Mouse (Mus musculus): ENCODE data around the gene Tmem240. TPM values are rescaled to one million over a fixed set of nuclear protein-coding genes. Genes with fewer than 3 reads are reported as not detected.

Gene Tmem240
- total RNA-seq, 2 experiments from 2014 or later = 32.7 to 39.0 TPM

DNA sequence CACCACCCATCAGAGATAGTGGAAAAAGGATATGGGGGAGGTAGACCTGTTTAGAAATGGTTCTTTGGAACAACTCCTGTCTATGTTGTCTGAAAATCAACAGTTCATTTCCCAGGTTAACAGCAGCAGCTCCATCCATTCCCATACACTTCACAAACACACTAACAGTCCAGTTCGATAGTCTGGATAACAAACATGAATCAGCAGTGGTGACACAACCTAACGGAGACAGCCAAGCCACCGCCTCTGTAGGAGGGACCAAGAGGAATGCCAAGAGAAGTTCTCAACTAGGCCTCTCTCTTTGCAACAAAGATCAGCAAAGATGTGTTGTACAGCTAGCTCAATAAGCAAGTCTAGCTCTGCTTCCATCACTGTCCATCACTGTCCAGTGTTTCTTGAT, 27.8 kb downstream of the Tmem240 start:
- no peak for TF ChIP-seq CTCF (conservative IDR thresholded peaks at IDR 0.05)
- H3K27ac ChIP-seq = no peak overlapping the region
- no peak for DNase-seq (ENCODE audit: low spot score in 2 of 2)

GRCm38 (mm10) chr4:155769496-155769879, 34.9 kb downstream of the Tmem240 start:
- Histone ChIP-seq H3K27ac (peak overlapping the region; percentile 88), H3K4me3 (peak overlapping the region; percentile 68)
- no peak for DNase-seq (ENCODE audit: low spot score in 2 of 2)
- no peak for TF ChIP-seq CTCF (conservative IDR thresholded peaks at IDR 0.05)

More for the DNA sequence above, 27.8 kb downstream of the Tmem240 start:
- H3K4me3 ChIP-seq = no peak overlapping the region

DNA sequence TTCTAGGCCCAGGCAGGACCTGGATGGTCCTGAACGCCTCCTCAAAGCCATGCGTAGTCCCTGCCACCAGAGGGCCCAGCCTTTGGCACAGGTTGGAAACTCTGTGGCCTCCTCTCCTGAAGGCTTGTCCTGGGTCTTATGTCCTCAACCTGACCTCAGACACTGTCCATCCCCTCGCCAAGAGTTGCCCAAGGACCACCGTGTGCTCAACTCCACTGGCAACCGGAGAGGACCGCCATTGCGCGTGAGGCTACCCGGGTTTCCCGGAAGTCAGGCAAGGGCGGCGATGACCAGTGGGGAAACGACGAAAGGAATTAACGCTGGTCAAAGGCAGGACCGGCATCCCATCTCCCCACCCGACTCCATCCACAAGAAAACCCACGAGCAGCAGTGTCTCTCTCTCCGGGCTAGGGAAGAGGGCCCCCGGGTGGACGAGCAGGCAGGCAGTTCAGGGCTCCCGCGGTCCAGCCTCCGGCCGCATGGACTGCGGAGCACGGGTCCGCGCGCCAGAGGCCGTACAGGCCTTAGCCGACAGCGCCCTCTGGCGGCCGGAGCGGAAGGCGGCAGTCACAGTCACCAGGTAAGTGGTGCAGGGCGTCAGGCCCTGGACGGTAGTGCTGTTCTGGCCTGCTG, 35.4 kb downstream of the Tmem240 start:
- peak; percentile 76 to 93 for DNase-seq (ENCODE audit: low spot score in 2 of 2)
- peak overlapping the region; percentile 68 for H3K4me3 ChIP-seq
- peak overlapping the region; percentile 88 for H3K27ac ChIP-seq
- peak; percentile 83 for TF ChIP-seq CTCF (conservative IDR thresholded peaks at IDR 0.05)

DNA sequence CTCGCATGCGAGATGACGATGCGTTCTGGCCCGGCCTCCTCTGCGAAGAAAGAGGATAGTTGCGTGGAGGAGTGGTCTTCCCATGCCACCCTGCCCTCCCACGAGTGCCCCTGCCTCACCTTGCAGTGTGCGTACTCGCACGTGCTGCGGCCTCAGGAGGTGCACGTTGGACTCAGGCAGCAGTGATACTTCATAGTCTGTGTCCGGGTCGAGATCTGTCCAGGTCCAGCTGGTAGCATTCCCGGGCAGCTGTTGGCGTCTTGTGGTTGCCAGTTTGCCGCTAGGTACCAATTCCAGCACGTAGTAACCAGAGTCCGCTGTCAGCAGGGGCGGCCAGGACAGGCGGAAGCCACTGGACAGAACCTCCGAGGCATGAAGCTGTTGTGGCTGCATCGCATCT, 36.0 kb downstream of the Tmem240 start:
- Histone ChIP-seq H3K27ac (peak overlapping the region; percentile 88), H3K4me3 (peak overlapping the region; percentile 68)
- peak in 1 of 2 experiments; percentile 41 for DNase-seq (ENCODE audit: low spot score in 2 of 2)
- TF ChIP-seq CTCF (conservative IDR thresholded peaks at IDR 0.05) = no peak

GRCm38 (mm10) chr4:155771706-155772105, 37.1 kb downstream of the Tmem240 start:
- no peak for TF ChIP-seq CTCF (conservative IDR thresholded peaks at IDR 0.05)
- Histone ChIP-seq H3K4me3 (no peak overlapping the region; the same call in 1 of the 2 replicates), H3K27ac (no peak overlapping the region)
- no peak for DNase-seq (ENCODE audit: low spot score in 2 of 2)

- H3K27ac ChIP-seq = no peak overlapping the region; the same call in 1 of the 2 replicates
- DNase-seq (ENCODE audit: low spot score in 2 of 2) = no peak
- TF ChIP-seq CTCF (conservative IDR thresholded peaks at IDR 0.05) = no peak
- peak overlapping the region; percentile 53; the same call in 1 of the 2 replicates for H3K4me3 ChIP-seq
Measured at GRCm38 (mm10) chr4:155772786-155773185, 38.2 kb downstream of the Tmem240 start.

GRCm38 (mm10) chr4:155773335-155774078, 38.9 kb downstream of the Tmem240 start:
- Histone ChIP-seq H3K27ac (peak overlapping the region; percentile 88), H3K4me3 (peak overlapping the region; percentile 53)
- no peak for TF ChIP-seq CTCF (conservative IDR thresholded peaks at IDR 0.05)
- DNase-seq (ENCODE audit: low spot score in 2 of 2) = no peak

DNA sequence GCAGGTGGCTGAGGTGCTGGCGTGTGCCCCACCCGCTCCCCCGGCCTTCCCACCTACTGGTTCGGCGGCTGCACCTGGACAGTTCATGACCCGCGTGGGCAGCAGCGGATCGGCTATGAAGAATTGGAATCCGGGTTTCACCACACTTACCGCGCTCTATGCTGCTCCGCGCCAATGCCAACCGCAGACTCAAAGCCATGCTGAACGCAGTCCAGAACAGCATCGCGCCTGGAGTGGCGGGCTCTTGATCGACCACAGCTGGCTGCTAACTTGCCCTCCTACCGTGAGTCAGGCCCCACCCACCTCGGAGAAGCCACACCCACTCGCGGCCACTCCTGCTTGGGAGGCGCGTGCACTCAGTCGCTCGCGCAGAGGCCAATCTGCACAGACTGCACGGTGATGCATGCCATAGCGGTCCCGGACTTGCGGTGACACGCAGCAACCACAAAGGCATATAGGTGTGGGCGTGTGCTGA, 39.7 kb downstream of the Tmem240 start, which contains the start of gene Vwa1:
Gene Vwa1 (minus strand): TSS at position 419 of the 475 bp plus-strand sequence.
- peak; percentile 81 to 87 for DNase-seq (ENCODE audit: low spot score in 2 of 2)
- no peak for TF ChIP-seq CTCF (conservative IDR thresholded peaks at IDR 0.05)
- H3K4me3 ChIP-seq = peak within 1 kb of the TSS; percentile 53
- peak within 1 kb of the TSS; percentile 88 for H3K27ac ChIP-seq

DNA sequence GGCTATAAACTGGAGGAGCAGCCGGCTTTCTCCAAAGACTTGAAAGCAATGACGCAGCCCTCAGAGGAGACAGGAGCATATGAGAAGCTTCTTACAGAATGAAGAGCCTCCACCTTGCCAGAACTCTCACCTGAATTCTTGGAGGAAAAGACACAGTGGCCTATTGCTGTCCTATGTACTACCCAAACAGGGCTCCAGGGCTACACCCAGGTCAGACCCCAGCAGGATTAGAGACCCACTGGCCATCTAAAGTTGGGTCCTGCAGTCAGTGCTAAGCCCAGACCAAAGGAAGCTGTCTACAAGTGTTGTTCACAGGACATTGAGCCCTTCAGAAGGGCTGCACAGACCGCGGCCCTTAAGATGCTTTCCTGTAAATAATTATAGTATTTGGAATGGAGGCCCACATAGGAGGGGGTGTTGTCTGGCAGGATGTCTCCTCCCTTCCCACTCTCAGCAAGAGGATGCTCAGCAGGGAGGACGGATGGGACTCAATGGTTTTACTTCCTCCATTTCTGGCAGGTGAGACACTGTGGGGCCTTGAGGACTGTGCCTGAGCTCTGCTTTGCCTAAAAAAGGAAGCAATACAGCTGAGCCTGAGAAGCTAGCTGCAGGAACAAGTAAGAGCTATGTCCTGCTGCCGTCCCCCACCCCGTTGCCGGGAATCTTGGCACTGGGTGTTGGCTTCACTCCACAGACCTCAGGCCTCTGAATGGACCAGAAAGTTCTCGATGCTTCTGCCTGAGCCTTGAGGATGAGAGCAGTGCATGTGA, 40.6 kb downstream of the Tmem240 start:
- peak in 1 of 2 experiments; percentile 41 for DNase-seq (ENCODE audit: low spot score in 2 of 2)
- TF ChIP-seq CTCF (conservative IDR thresholded peaks at IDR 0.05) = no peak
- peak overlapping the region; percentile 88 for H3K27ac ChIP-seq
- H3K4me3 ChIP-seq = peak overlapping the region; percentile 53

DNA sequence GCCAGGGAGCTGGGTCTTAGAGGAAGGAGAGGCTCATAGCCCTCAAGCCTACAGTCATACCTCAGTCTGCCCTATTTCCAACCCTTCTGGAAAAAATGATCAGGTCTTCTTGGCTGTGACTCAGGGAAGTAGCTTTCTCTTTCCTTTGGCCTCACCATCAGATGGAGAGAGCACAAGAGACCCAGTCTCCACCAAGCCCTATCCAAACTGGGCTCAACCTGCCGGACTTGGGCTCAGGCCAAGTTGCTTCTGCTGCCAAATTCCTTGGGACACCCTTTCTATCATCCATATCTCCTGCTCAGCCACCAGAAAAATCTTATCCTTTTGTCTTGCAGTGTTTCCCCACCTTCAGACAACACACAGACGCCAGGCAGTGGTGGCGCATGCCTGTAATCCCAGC, 41.3 kb downstream of the Tmem240 start:
- TF ChIP-seq CTCF (conservative IDR thresholded peaks at IDR 0.05) = no peak
- no peak for DNase-seq (ENCODE audit: low spot score in 2 of 2)
- H3K27ac ChIP-seq = peak overlapping the region; percentile 88
- no peak overlapping the region for H3K4me3 ChIP-seq

- no peak for TF ChIP-seq CTCF (conservative IDR thresholded peaks at IDR 0.05)
- Histone ChIP-seq H3K27ac (peak overlapping the region; percentile 79), H3K4me3 (no peak overlapping the region)
- DNase-seq (ENCODE audit: low spot score in 2 of 2) = no peak
Measured at GRCm38 (mm10) chr4:155776704-155777335, 42.2 kb downstream of the Tmem240 start.

DNA sequence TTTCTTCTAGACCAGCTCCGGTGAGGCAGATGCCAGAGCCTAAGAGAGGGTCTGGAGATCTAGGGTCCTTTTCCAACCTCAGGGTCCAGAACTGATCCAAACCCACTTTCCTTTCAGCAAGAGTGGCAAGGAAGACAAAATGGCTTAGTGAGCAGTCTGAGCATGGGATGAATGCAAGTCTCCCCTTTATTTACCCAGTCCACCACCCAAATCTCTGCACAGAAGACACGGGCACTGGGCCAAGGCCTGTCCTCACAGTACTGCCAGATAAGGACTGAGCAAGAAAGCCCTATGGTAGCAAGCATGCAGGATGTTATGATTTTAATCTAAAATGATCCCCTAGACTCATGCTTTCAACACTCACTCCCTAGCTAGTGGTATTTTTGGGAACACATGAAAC, 43.2 kb downstream of the Tmem240 start:
- no peak for TF ChIP-seq CTCF (conservative IDR thresholded peaks at IDR 0.05)
- Histone ChIP-seq H3K27ac (peak overlapping the region; percentile 79; the same call in 1 of the 2 replicates), H3K4me3 (no peak overlapping the region)
- DNase-seq (ENCODE audit: low spot score in 2 of 2) = no peak

Measured in layer of hippocampus, adult 2 months (tissue).